Mouse (Mus musculus): Measurements from ENCODE around the gene Cgnl1.

DNA sequence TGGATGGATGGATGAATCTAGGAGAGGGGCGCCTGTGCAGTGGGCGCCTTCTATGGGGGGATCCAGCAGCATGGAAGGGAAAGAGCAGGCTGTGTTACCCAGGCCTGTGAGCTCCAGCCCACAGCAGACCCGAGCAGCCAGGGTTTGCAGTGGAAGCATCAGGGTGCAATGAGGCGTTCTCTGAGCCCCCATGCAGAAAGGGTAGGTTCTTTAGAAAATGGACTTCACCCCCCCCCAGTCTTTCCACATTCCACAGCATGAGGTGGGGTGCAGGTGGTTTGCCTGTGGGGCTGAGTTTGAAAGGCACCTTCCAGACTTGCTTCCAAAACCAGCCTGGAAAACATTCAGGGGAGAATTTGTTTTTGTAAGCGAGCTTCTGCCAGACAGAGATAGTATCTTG, 40.0 kb upstream of the Cgnl1 start:
- TF ChIP-seq POLR2A (IDR thresholded peaks at IDR 0.05; ENCODE audit: control insufficient read depth, extremely low read depth, insufficient read depth, low read length, poor library complexity) = no peak
- TF ChIP-seq CTCF (IDR thresholded peaks at IDR 0.05; ENCODE audit: borderline replicate concordance, control insufficient read depth, extremely low read depth, insufficient read depth, low read length, poor library complexity) = no peak

All from thymus, adult 2 months (tissue).